ENCODE assay signal across 35 mouse cellular contexts in the genomic region with DNA sequence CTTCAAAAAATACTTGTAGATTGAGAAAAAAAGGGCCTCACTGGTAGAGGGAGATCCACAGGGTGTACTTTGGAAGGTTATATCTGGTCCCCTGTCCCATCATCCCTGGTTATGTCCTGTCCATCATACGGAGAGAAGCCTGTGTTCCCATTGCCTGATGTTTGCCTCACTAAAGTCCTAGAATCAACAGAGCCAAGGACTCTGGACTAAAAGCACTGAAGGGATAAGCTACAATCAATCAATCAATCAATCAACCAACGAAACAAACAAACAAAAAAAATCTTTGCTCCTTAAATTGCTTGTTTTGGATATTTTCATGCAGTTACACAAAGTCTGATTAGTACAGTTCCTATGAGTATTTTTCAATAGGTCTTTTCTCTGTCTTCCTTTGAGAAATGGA.
"Had no signal": no experiment of that assay in that cellular context is flagged by ENCODE, and none has a peak within 500 bp of the region (broad histone marks: within the 10 kb centered on the region; RNA-seq: fewer than 3 reads in every experiment).

No protein-coding gene starts in this region.

- DNase-seq: heart, postnatal 10 days; heart, postnatal 14 days; heart, postnatal 36 days; heart, postnatal 4 days; kidney, adult 11 months; kidney, adult 18-20 months; kidney, adult 2 months; kidney, adult 8-10 months; kidney, adult 9 months; kidney, postnatal 10 days; kidney, postnatal 14 days; kidney, postnatal 25 days; kidney, postnatal 36 days; kidney, postnatal 4 days; layer of hippocampus, adult 9-11 months; layer of hippocampus, postnatal 36 days had no signal

- H3K4me2 ChIP-seq: heart, embryonic 11.5 days; heart, embryonic 12.5 days; heart, embryonic 13.5 days; heart, embryonic 15.5 days; hindbrain, embryonic 12.5 days; hindbrain, embryonic 13.5 days; hindbrain, embryonic 14.5 days; hindbrain, embryonic 15.5 days; intestine, embryonic 15.5 days; kidney, embryonic 15.5 days had no signal

- H3K9me3 ChIP-seq: heart, embryonic 10.5 days; heart, embryonic 12.5 days; heart, embryonic 13.5 days; heart, embryonic 15.5 days; hindbrain, embryonic 10.5 days; hindbrain, embryonic 12.5 days; hindbrain, embryonic 13.5 days; hindbrain, embryonic 15.5 days; intestine, embryonic 15.5 days; kidney, embryonic 15.5 days had no signal

- H3K4me3 ChIP-seq: heart, embryonic 10.5 days; heart, embryonic 12.5 days; heart, embryonic 13.5 days; heart, embryonic 15.5 days; hindbrain, embryonic 10.5 days; hindbrain, embryonic 12.5 days; hindbrain, embryonic 13.5 days; hindbrain, embryonic 15.5 days; intestine, embryonic 15.5 days; kidney, embryonic 15.5 days; layer of hippocampus, adult 2 months had no signal

- H3K36me3 ChIP-seq: heart, embryonic 10.5 days; heart, embryonic 12.5 days; heart, embryonic 13.5 days; heart, embryonic 15.5 days; hindbrain, embryonic 10.5 days; hindbrain, embryonic 12.5 days; hindbrain, embryonic 13.5 days; hindbrain, embryonic 15.5 days; intestine, embryonic 15.5 days; kidney, embryonic 15.5 days had no signal

- H3K9ac ChIP-seq: heart, embryonic 12.5 days; heart, embryonic 13.5 days; heart, embryonic 15.5 days; hindbrain, embryonic 12.5 days; hindbrain, embryonic 13.5 days; hindbrain, embryonic 14.5 days; hindbrain, embryonic 15.5 days; intestine, embryonic 15.5 days; kidney, embryonic 15.5 days had no signal

- ATAC-seq: hindbrain, embryonic 16.5 days; hindbrain, postnatal 0 days; inflammation-experienced regulatory T-cells, adult 6 months; intestine, embryonic 15.5 days; intestine, embryonic 16.5 days; intestine, postnatal 0 days had no signal

- H3K27ac ChIP-seq: heart, embryonic 10.5 days; heart, embryonic 13.5 days; heart, embryonic 15.5 days; hindbrain, embryonic 10.5 days; hindbrain, embryonic 12.5 days; hindbrain, embryonic 13.5 days; hindbrain, embryonic 14.5 days; hindbrain, embryonic 15.5 days; hindbrain, postnatal 0 days; intestine, embryonic 15.5 days; kidney, embryonic 15.5 days; kidney, postnatal 0 days; layer of hippocampus, adult 2 months had no signal

- H3K4me1 ChIP-seq: heart, embryonic 10.5 days; heart, embryonic 12.5 days; heart, embryonic 13.5 days; heart, embryonic 15.5 days; hindbrain, embryonic 10.5 days; hindbrain, embryonic 12.5 days; hindbrain, embryonic 13.5 days; hindbrain, embryonic 15.5 days; intestine, embryonic 15.5 days; kidney, embryonic 15.5 days had no signal

- H3K27me3 ChIP-seq: heart, embryonic 12.5 days; heart, embryonic 13.5 days; heart, embryonic 15.5 days; hindbrain, embryonic 12.5 days; hindbrain, embryonic 13.5 days; hindbrain, embryonic 15.5 days; intestine, embryonic 15.5 days; kidney, embryonic 15.5 days had no signal
